Mouse (Mus musculus) lung, postnatal 0 days (tissue): ENCODE results near the gene Map4k5.

Experiments used
- CTCF ChIP-seq: IDR thresholded peaks from 2 replicates; pipeline ENCODE4 v1.5.1; 2016; ENCODE audit warnings: antibody characterized with exemption, mild to moderate bottlenecking
- EP300 ChIP-seq: IDR thresholded peaks from 2 replicates; pipeline ENCODE4 v1.6.1; 2016; ENCODE audit warnings: antibody characterized with exemption, mild to moderate bottlenecking, control low read depth

DNA sequence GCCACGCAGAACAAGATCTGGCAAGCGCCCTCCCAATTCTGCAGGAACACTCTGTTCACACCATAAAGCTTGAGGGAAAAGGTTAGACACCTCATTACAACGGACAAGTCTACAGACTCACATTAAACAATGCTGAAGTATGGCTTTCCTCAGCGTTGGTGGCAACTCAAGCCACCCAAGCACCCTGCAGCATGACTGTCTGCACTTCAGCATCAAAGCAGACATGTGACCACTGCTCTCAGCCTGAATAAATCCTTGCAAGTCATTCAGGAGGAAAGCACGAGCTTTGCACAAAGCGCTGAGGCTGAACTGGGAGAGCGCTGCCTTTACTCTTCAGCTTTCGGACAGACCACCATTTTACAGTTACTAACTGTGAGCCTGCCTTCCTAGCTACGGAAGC lies 40.7 kb downstream of the Map4k5 start:
- no peak for TF ChIP-seq CTCF
- TF ChIP-seq EP300 = no peak
